Mouse (Mus musculus): ENCODE data around the gene Mfsd4a. TPM values are rescaled to one million over a fixed set of nuclear protein-coding genes. Genes with fewer than 3 reads are reported as not detected.

The Mfsd4a gene
- polyA plus RNA-seq, 1 experiment = 14.0 TPM

DNA sequence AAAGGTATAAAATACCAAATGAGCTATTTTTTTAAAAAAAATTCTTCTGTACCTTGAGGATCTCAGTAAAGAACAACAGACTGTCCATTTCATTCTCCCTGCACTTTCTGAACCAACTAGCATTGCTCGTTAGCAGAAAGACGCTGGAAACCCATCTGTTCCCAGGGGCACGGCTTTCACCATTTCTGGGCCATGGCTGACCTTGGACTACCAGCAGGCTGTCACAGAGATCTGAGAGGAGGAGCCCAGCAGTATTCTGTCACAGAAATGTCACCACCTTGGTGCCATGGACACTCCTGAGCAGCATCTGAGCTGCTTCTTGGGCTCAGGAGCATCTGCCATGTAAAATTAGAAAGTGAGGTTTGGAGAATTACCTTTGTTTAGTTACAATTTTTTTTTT is 30.1 kb downstream of the Mfsd4a start:
- Histone ChIP-seq H3K27me3 (ENCODE audit: control insufficient read depth, insufficient read depth, low read length) (no peaks in the 10 kb centered on the region), H3K27ac (ENCODE audit: insufficient read depth, low read depth, low read length) (no peak overlapping the region), H3K4me3 (ENCODE audit: low read depth, low read length) (no peak overlapping the region), H3K36me3 (ENCODE audit: control insufficient read depth, insufficient read depth, low read length) (peaks cover 19% of the 10 kb centered on the region), H3K4me1 (ENCODE audit: control insufficient read depth, insufficient read depth, insufficient read length, low read length) (no peaks in the 10 kb centered on the region)
- WGBS = 92% methylated on average over 3 of the region's 3 CpGs
- TF ChIP-seq CTCF (IDR thresholded peaks at IDR 0.05; ENCODE audit: extremely low read depth, insufficient read length, insufficient replicate concordance, low read depth, low read length) = no peak
- TF ChIP-seq POLR2A (IDR thresholded peaks at IDR 0.05; ENCODE audit: low read depth, low read length) = no peak

GRCm38 (mm10) chr1:132032172-132032571 is 35.7 kb downstream of the Mfsd4a start:
- no peaks in the 10 kb centered on the region for H3K27me3 ChIP-seq (ENCODE audit: control insufficient read depth, insufficient read depth, low read length)
- no peak overlapping the region for H3K4me3 ChIP-seq (ENCODE audit: low read depth, low read length)
- H3K4me1 ChIP-seq (ENCODE audit: control insufficient read depth, insufficient read depth, insufficient read length, low read length) = no peaks in the 10 kb centered on the region
- peaks cover 53% of the 10 kb centered on the region for H3K36me3 ChIP-seq (ENCODE audit: control insufficient read depth, insufficient read depth, low read length)
- WGBS = 77% methylated on average over 7 of the region's 7 CpGs
- TF ChIP-seq POLR2A (IDR thresholded peaks at IDR 0.05; ENCODE audit: low read depth, low read length) (no peak), CTCF (IDR thresholded peaks at IDR 0.05; ENCODE audit: extremely low read depth, insufficient read length, insufficient replicate concordance, low read depth, low read length) (no peak)
- no peak overlapping the region for H3K27ac ChIP-seq (ENCODE audit: insufficient read depth, low read depth, low read length)

GRCm38 (mm10) chr1:132030574-132030973 is 37.3 kb downstream of the Mfsd4a start:
- TF ChIP-seq POLR2A (IDR thresholded peaks at IDR 0.05; ENCODE audit: low read depth, low read length) = no peak
- peak; percentile 28; the same call in 1 of the 2 replicates for TF ChIP-seq CTCF (IDR thresholded peaks at IDR 0.05; ENCODE audit: extremely low read depth, insufficient read length, insufficient replicate concordance, low read depth, low read length)
- WGBS = 70% methylated on average over 2 of the region's 2 CpGs

GRCm38 (mm10) chr1:132028413-132028812 is 39.4 kb downstream of the Mfsd4a start:
- Histone ChIP-seq H3K36me3 (ENCODE audit: control insufficient read depth, insufficient read depth, low read length) (peaks cover 73% of the 10 kb centered on the region), H3K27me3 (ENCODE audit: control insufficient read depth, insufficient read depth, low read length) (no peaks in the 10 kb centered on the region), H3K4me1 (ENCODE audit: control insufficient read depth, insufficient read depth, insufficient read length, low read length) (no peaks in the 10 kb centered on the region), H3K4me3 (ENCODE audit: low read depth, low read length) (no peak overlapping the region), H3K27ac (ENCODE audit: insufficient read depth, low read depth, low read length) (no peak overlapping the region; the same call in 1 of the 2 replicates)
- WGBS = 90% methylated on average over 9 of the region's 9 CpGs
- TF ChIP-seq POLR2A (IDR thresholded peaks at IDR 0.05; ENCODE audit: low read depth, low read length) = no peak
- no peak for TF ChIP-seq CTCF (IDR thresholded peaks at IDR 0.05; ENCODE audit: extremely low read depth, insufficient read length, insufficient replicate concordance, low read depth, low read length)

More at GRCm38 (mm10) chr1:132030574-132030973, 37.3 kb downstream of the Mfsd4a start:
- Histone ChIP-seq H3K4me3 (ENCODE audit: low read depth, low read length) (no peak overlapping the region), H3K4me1 (ENCODE audit: control insufficient read depth, insufficient read depth, insufficient read length, low read length) (no peaks in the 10 kb centered on the region), H3K27ac (ENCODE audit: insufficient read depth, low read depth, low read length) (no peak overlapping the region), H3K27me3 (ENCODE audit: control insufficient read depth, insufficient read depth, low read length) (no peaks in the 10 kb centered on the region), H3K36me3 (ENCODE audit: control insufficient read depth, insufficient read depth, low read length) (peaks cover 62% of the 10 kb centered on the region)

DNA sequence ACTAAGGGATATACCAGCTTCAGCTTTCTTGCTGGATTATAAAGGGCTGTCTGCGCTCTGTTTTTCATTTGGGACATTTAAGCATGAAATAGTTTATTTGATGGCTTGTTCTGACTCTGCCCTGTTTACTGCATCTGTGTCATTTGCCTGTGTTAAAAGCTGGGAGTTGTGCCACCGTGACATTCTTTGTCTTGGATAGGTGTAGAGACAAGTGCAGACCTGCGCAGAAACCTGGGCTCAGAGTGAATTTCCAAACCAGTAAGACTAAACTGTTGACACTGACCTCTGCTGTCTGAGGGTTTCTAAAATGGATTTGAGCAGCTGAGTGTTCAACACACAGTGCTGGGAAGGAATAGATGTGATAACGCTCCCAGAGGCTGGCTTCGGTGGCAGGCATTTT is 39.9 kb downstream of the Mfsd4a start:
- Histone ChIP-seq H3K27me3 (ENCODE audit: control insufficient read depth, insufficient read depth, low read length) (no peaks in the 10 kb centered on the region), H3K4me3 (ENCODE audit: low read depth, low read length) (no peak overlapping the region), H3K27ac (ENCODE audit: insufficient read depth, low read depth, low read length) (no peak overlapping the region; the same call in 1 of the 2 replicates), H3K36me3 (ENCODE audit: control insufficient read depth, insufficient read depth, low read length) (peaks cover 76% of the 10 kb centered on the region), H3K4me1 (ENCODE audit: control insufficient read depth, insufficient read depth, insufficient read length, low read length) (no peaks in the 10 kb centered on the region)
- TF ChIP-seq POLR2A (IDR thresholded peaks at IDR 0.05; ENCODE audit: low read depth, low read length) (no peak), CTCF (IDR thresholded peaks at IDR 0.05; ENCODE audit: extremely low read depth, insufficient read length, insufficient replicate concordance, low read depth, low read length) (no peak)
- 90% methylated on average over 5 of the region's 5 CpGs for WGBS

GRCm38 (mm10) chr1:132026925-132027646 is 40.8 kb downstream of the Mfsd4a start:
- H3K27ac ChIP-seq (ENCODE audit: insufficient read depth, low read depth, low read length) = no peak overlapping the region
- WGBS = 71% methylated on average over 11 of the region's 11 CpGs

GRCm38 (mm10) chr1:132022107-132022506 is 45.8 kb downstream of the Mfsd4a start:
- no peak for TF ChIP-seq POLR2A (IDR thresholded peaks at IDR 0.05; ENCODE audit: low read depth, low read length)
- no peak for TF ChIP-seq CTCF (IDR thresholded peaks at IDR 0.05; ENCODE audit: extremely low read depth, insufficient read length, insufficient replicate concordance, low read depth, low read length)
- peak overlapping the region; percentile 63 for H3K27ac ChIP-seq (ENCODE audit: insufficient read depth, low read depth, low read length)
- H3K4me1 ChIP-seq (ENCODE audit: control insufficient read depth, insufficient read depth, insufficient read length, low read length) = peaks cover 2% of the 10 kb centered on the region; the same call in 1 of the 2 replicates
- no peaks in the 10 kb centered on the region for H3K27me3 ChIP-seq (ENCODE audit: control insufficient read depth, insufficient read depth, low read length)
- H3K36me3 ChIP-seq (ENCODE audit: control insufficient read depth, insufficient read depth, low read length) = peaks cover 76% of the 10 kb centered on the region
- 30% methylated on average over 3 of the region's 3 CpGs for WGBS
- no peak overlapping the region for H3K4me3 ChIP-seq (ENCODE audit: low read depth, low read length)

More at GRCm38 (mm10) chr1:132026925-132027646, 40.8 kb downstream of the Mfsd4a start:
- no peaks in the 10 kb centered on the region for H3K27me3 ChIP-seq (ENCODE audit: control insufficient read depth, insufficient read depth, low read length)
- TF ChIP-seq CTCF (IDR thresholded peaks at IDR 0.05; ENCODE audit: extremely low read depth, insufficient read length, insufficient replicate concordance, low read depth, low read length) (no peak), POLR2A (IDR thresholded peaks at IDR 0.05; ENCODE audit: low read depth, low read length) (no peak)
- H3K36me3 ChIP-seq (ENCODE audit: control insufficient read depth, insufficient read depth, low read length) = peaks cover 75% of the 10 kb centered on the region
- peaks cover 2% of the 10 kb centered on the region; the same call in 1 of the 2 replicates for H3K4me1 ChIP-seq (ENCODE audit: control insufficient read depth, insufficient read depth, insufficient read length, low read length)
- H3K4me3 ChIP-seq (ENCODE audit: low read depth, low read length) = no peak overlapping the region
